Mouse (Mus musculus): ENCODE results near the gene Mef2b.
"Not testable (repeated sequence)": the region's sequence is repeated elsewhere in the genome, so short reads cannot be mapped to it uniquely, and the experiment has no call there.

Mef2b gene

GRCm38 (mm10) chr8:70179082-70179481 lies 39.6 kb downstream of the Mef2b start:
- intact Hi-C loops (cut with DNase I): no loop called here

- intact Hi-C loops (cut with DNase I): loop anchor here (5.0 kb wide), 1 partner anchor 41 kb away; no protein-coding TSS in a partner anchor
These were observed 41.8 kb downstream of the Mef2b start for GRCm38 (mm10) chr8:70181212-70181902.

DNA sequence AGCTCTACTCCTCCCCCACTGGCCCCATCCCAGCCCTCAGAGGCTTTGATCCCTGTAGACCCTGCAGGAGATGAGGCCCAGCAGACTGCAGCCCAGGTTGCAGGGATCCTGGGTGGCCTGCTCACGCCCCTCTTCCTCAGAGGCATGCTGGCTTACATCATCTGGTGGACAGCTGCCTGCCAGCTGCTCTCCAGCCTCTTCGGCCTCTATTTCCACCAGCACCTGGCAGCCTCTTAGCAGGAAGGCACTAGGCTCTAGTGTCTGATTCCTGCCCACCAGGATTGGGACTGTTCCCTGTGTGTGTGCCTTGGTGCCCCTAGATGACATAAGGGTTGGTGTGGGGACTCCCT lies 42.4 kb downstream of the Mef2b start:
- intact Hi-C loops (cut with DNase I): loop anchor here (5.0 kb wide), 1 partner anchor 40 kb away; no protein-coding TSS in a partner anchor

- intact Hi-C loops (cut with DNase I): loop anchor here (5.0 kb wide), 1 partner anchor 39 kb away; no protein-coding TSS in a partner anchor
These were observed 43.7 kb downstream of the Mef2b start for GRCm38 (mm10) chr8:70183194-70183593.

GRCm38 (mm10) chr8:70188707-70189106 lies 49.2 kb downstream of the Mef2b start:
- intact Hi-C loops (cut with DNase I): no loop called here

DNA sequence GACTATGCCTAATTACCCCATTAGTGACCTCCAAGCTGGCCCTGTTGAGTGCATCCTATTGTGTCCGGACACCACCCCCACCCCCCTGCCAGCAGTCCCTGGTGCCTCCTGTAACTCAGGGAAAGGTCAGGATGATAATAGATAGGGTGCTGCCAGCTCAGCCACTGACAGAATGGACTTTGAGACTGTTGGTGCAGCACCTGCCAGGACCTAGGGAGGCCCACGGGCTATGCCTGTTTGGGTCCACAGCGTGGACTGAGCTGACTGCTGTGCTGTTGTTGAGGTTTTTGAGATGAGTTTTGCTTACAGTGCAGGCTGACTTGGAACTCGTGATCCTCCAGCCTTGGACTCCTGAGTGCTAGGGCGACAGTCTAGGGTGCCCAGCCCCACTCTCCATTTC lies 53.7 kb downstream of the Mef2b start:
- intact Hi-C loops (cut with DNase I): no loop called here

DNA sequence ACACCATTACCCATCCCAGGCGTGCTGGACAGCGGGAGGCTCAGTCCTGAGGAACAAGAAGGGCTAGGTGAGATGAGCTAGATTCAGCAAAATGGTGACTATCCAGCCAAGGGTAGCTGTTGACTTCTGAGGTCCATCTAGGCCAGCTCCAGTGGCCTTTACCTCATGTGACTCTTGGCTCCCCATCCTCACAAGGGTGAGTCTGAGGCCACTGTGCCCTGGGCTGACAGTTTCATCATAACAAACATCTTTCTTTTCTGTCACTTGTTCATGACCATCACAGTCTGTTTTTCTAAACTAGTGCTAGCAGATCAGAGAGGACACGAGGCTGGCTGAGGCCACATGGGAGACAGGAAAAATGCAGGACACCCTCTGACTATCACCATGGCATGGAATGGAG lies 54.7 kb downstream of the Mef2b start:
- intact Hi-C loops (cut with DNase I): no loop called here

GRCm38 (mm10) chr8:70195762-70196161 lies 56.3 kb downstream of the Mef2b start:
- intact Hi-C loops (cut with DNase I): no loop called here

DNA sequence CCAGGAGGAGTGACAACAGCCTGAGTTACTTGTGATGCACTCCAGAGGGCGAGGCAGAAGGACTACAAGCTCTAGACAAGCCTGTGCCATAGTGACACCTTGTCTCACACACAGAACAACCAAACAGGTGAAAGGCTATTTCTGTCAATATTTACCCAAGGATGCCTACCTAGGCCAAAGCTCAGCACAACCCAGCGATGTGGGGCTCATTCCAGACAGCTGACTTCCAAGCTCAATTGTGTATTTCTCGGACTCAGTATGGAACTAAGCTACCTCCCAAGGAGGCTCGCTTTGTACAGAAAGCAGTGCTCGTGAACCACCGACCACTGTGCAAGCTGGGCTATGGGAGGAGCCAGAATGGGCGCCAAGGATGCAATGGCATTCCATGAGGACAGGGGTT lies 58.1 kb downstream of the Mef2b start:
- intact Hi-C loops (cut with DNase I): no loop called here

- intact Hi-C loops (cut with DNase I): no loop called here
These were observed 60.7 kb downstream of the Mef2b start for GRCm38 (mm10) chr8:70200098-70200681.

GRCm38 (mm10) chr8:70201417-70201816 lies 61.9 kb downstream of the Mef2b start:
- intact Hi-C loops (cut with DNase I): no loop called here

GRCm38 (mm10) chr8:70203072-70203471 lies 63.6 kb downstream of the Mef2b start:
- intact Hi-C loops (cut with DNase I): no loop called here

DNA sequence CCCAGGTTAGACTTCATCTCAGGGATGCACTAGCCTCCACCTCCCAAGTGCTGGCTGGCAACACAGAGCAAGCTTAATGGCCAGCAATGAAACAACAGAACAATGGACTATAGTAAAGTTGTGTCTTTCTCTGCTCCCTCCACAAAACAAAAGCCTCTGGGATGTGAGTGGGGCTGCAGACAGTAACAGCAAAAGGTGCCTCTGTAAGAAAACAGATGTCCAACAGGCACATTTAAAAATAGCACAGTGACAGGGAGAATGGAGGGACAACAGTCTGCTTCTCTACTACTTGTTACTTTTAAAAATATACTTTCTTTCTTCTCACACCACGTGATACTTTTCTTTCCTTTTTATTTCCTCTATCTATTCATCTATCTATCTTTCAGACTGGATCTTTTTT lies 65.2 kb downstream of the Mef2b start:
- intact Hi-C loops (cut with DNase I): no loop called here

GRCm38 (mm10) chr8:70208130-70208529 lies 68.6 kb downstream of the Mef2b start:
- intact Hi-C loops (cut with DNase I): no loop called here

- intact Hi-C loops (cut with DNase I): no loop called here
These were observed 71.0 kb downstream of the Mef2b start for GRCm38 (mm10) chr8:70210538-70210937.

GRCm38 (mm10) chr8:70211275-70211674 lies 71.8 kb downstream of the Mef2b start:
- intact Hi-C loops (cut with DNase I): no loop called here

- intact Hi-C loops (cut with DNase I): no loop called here
These were observed 72.2 kb downstream of the Mef2b start for GRCm38 (mm10) chr8:70211726-70212111.

DNA sequence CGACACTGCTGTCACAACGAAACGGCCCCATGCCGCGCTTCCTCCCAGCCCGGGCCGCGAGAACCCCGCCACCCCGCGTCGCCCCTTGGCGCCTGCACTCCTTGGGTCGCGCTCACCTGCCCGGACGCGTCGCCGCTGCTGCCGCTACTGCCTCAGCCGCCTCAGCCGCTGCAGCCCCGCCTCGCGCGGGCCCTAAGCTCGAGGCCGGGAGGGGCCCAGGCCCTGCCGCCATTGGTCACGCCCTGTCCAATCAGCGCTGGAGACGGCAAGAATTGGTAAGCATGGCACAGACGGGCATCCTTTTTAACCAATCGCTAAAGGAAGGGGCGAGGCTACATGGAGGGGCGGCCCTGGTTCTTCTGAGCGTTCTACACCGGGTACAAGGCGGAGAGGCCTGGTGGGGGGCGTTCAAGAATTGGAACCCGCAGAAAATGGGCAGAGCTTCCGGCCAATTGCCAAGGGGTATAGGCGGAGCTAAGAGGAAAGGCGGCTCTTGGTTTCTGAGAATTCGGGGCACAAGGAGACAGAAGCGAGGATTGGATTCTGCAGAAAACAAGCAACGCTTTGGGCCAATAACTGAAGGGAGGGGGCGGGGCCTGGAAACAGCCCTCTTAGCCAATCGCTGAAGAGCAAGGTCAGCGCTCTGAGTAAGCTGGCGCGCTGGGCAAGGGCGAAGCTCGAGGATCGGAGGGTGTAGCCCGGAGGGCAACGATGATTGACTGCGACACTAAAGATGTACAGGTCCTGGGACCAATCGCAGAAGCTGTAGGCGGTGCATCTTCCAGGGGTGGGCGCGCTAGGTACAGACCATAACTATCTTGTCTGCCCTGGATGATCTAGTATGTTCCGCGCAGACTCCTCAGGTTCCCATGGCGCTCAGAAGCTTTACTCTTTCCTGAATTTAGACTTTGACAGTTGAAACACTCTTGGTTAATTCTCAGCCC lies 72.9 kb downstream of the Mef2b start, which contains the start of gene Slc25a42:
Gene Slc25a42, minus strand, starts transcription at position 194 of the 944 bp plus-strand sequence.
- intact Hi-C loops (cut with DNase I): no loop called here

DNA sequence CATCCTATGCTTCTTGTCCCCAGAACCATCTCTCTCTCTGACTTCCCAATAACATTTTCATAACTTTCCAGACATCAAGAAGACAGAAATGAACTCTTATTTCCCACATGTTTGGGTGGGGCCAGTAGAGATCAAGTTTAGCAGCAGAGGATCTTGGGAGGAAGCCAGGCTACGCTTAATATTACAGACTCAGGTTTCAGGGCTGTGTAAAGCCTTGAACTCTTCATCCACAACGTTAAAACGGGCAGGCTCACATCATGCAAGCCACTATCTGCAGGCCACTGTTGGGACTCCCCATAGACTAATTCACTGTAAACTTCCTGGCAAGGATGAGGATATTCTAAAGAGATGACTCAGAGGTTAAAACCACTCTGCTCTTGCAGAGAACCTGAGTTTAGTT lies 74.9 kb downstream of the Mef2b start:
- intact Hi-C loops (cut with DNase I): no loop called here

GRCm38 (mm10) chr8:70215092-70215491 lies 75.6 kb downstream of the Mef2b start:
- intact Hi-C loops (cut with DNase I): no loop called here

DNA sequence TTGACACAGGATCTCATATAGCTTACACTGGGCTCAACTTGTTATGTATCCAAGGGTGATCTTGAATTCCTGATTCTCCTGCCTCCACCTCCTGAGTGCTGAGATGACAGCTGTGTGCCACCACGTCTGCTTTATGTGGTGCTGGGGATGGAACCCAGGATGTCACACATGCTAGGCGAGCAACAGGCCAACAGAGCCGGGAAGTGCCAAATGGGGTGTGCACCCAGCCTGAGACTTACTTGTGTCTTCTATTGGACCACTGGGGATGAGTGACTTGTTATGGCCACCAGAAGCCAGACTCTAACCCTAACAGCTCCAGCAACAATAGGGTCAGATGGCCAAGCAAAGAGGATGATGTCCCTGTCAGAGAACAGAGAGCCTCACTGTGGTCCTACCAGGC lies 76.7 kb downstream of the Mef2b start:
- intact Hi-C loops (cut with DNase I): not testable (repeated sequence)

DNA sequence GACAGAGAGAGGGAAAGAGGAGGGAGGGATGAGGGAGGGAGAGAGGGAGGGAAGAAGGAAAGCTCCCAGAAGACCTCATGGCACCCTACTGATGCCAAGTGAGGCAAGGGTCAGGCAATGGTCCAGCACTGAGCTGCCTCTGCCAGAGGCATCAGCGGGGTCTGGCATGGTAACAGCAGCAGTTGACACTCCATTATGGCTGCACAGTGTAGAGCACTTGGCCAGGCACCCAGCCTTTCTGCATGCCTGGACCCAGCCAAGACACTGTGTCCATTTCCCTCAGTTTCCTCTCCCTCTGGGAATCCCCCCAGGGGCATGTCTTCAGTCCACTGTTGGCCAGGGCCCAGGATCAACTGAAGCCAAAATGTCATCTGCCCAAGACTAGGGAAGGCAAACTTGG lies 77.1 kb downstream of the Mef2b start:
- intact Hi-C loops (cut with DNase I): no loop called here

Measured in adrenal gland (tissue).